Mouse (Mus musculus) cerebellum, postnatal 36 days (tissue): Measurements from ENCODE around the gene Sowahb.

Experiments used
- DNase-seq, 2 experiments: peaks; one replicate each; pipeline ENCODE4 v3.0.0; 2021 to 2022; ENCODE audit warnings: mixed read lengths in 2 of 2

Gene Sowahb

DNA sequence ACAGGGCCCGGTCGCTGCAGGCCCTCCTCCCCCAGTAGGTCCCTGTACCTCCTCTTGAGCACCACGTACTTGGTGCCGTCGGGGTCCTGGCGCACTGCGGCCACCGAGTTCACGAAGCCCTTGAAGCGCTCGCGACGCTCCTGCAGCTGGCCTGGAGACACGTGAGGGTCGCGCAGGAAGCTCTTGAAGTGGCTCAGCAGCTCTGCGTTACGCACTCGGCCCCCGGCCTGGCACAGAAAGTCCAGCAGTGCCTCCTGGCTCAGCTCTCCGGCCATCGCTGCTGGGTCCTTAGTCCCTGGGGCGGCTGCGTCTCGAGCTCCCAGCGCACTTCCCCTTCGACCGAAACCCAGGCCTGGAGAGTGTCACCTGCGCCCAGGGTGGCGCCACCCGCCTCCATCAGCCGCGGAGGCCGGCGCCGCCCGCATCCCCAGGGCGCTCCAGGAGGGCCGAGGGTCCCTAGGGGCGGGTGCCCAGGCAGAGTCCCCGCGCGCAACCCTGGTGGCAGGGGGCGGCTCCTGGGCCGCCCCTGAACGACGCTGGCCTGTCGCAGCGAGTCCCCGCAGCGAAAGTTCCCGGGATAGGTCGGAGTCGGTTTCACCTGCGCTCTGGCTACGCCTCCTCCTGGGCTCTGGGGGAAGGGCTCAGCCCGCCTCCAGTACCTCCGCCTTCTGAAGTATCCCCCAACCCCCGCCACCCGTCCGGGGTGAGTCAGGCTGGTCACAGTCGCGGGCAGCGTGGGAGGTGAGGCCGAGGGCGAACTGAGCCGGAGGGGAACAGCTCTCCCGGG is at the start of gene Sowahb:
Gene Sowahb (minus strand): TSS at position 439 of the 787 bp plus-strand sequence.
- DNase-seq = peak; percentile 88 to 91

DNA sequence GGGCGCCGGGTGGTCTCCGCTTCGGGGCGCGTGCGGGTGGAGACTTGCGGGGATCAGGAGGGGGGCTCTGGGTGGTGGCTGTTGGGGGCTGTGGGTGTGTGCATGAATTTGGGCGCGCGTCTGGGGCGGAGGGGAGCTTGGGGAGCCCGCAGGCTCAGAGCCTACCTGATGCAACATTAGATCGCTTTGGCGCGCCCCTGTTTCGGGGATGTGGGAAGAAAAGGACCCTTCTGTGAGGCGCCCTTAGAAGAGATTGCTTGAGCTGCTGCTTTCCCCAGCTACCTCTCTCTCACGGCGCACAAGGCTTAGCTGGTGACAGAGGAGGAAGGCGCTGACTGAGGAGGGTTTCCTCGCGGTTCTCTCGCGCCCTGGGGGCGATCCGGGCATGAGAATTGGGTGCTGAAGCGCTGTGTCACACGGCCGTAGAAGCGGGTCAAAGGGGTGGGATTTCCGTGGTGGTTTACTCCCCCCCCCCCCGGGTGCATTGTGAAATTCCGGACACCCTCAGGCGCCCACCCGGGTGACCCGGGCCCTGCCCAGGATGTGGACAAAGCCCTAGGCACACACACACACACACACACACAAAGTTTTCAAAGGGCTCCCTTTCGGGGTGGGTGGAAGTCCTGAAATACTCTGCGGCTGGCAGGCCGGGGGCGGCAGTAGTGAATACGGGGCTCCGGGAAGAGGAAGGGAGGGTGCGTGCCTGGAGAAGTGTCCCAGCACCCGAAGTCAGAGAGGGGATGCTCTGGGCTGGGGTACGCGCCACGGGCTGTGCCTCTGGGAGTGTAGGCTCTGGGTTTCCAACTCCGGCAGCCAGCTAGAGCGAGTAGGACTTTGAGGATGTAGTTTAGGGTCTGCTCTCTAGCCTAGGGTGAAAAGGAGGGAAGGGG is 49.1 kb upstream of the Sowahb start:
- DNase-seq = peak in 1 of 2 experiments; percentile 29

DNA sequence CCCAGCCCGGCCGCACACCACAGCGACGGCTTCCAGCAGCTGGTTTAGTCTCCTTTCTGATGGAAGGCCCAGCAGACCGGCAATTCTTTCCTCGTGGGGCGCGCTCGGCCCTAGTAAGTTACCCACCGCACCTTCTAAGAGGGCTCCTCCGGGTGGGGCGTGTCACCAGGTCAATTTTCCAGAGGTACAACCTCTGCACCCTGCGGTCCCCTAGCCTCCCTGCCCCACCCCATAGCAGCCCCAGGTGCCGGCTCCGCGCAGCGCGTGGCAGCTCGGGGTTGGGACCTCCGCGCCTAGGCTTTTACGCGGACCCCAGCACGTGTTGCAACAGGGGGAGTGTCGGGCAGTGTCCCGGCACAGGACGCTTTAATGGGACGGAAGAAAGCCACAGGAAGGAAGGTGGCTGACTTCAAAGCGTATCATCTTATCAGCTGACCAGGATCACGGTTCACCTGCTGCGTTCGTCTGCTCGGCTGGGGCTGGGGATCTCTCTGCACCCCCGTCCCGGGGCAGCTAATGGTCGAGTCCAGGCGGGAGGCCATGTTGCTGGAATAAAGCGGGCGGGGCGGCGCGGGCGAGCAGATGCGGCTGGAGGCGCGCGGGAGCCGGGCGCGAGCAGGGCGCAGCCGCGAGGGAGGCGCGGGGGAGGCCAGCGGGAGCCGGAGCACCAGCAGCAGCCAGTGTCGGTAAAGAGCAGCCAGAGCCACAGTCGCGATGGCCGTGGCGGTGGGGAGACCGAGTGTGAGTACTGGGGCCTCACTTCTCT is 48.2 kb upstream of the Sowahb start, which contains the start of gene Sept11:
Gene Sept11 (plus strand): TSS at position 581 of the 766 bp plus-strand sequence.
- DNase-seq = peak; percentile 94 to 95

DNA sequence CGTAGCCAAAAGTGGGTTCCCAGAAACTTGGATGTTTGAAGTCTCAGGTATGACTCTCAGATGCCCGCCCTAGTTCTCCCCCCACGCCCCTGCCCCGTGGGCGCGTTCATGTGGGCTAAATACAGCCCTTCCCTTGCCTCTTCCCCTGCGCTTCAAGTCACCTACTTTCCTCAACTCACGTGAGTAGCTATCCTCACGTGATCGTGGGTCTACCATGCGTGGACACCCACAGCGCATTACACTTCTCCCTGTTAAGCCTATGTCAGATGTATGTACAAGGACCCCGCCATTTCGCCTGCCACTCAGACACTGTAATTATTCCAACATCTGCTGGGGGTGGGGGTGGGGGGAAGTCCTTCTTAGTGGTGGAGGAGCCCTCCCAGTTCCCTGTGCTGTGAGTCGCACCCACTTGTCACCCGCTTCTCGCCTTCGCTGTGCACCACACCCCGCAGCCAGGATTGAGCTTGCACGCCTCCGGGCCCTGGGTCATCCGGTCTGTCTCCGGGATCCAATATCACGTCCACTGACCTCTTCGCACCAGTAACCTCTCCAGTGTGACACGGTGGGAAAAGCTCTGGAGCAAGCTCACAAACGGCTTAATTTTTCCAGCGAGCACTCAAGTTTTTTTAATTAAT is 47.4 kb upstream of the Sowahb start:
- DNase-seq = peak in 1 of 2 experiments; percentile 35

DNA sequence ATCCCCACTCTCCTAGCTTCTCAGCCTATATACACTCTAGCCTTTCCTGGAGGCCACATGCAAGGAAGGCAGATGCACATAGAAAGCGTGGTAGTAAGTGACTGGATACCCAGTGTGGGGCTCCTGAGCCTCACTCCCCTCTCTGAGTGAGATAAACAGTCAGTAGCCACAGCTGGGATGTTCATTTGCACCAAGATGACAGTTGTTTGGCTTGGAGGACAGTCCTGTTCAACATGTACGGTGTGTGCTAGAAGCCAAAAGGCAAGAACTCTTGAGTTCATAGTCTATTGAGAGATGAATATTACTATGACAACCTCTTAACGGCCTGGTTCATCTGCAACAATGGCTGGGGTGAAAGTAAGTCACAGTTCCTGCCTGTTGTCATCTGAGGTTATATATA is 46.4 kb upstream of the Sowahb start:
- DNase-seq = no peak

DNA sequence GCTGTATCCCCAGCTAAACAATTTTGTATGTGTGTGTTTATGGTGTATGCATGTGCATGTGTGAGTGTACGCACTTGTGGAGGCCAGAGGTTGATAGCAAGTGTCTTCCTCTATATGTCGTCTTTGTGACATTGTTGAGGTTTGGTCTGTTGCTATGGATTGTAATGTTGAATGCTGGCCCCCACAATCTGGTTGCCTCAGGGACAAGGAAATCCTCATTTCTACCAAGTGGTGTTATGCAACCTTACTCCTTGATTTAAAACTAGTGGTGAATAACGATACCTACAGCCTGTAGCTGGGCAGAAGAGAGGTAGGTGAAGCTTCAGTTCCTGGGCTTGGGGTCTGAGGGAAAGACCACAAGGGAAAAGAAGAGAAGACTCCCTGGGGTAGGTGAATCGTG is 41.1 kb upstream of the Sowahb start:
- no peak for DNase-seq

DNA sequence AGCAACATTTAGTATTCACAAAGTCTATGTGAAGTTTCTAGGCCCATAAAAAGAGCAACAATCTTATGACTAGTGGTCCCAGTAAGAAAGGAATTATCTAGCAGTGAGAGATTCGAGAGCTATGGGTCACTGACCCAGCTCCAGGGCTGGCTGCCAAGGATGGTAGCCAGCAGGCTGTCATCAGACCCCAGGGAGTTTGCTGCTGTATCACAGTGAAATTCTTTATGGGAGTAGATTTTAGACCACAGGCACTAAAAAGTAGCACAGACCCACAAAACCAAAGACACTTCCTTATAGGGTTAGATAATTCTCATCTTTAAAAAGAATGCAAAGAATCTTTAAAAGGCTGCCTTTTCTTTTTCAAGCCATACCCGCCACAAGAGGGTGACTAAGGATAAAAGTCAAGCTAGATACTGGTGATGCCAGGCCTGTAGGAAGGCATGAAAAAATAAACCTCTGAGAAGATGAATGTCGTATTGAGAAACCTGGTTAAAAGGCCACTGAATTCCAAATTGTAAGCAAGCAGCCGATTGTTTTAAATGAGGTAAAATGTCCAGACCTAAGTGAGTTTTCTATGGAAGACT is 40.3 kb upstream of the Sowahb start:
- peak in 1 of 2 experiments; percentile 33 for DNase-seq

DNA sequence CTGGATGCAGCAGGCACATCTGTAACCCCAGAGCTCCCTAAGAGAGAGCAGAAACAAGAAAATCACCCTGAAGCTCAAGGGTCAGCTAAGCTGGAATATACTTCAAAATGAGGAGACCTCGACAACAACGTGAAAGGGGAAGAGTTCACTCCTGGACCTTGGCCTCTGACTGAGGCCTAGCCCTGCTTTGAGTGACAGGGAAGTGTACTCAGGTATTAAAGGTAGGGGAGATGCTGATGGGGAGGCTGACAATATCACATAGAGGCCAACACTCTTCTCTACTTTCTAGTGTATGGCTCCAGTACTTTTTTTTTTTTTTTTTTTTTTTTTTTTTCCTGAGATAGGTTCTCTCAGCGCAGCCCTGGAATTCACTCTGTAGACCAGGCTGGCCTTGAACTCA is 34.8 kb upstream of the Sowahb start:
- DNase-seq = no peak

DNA sequence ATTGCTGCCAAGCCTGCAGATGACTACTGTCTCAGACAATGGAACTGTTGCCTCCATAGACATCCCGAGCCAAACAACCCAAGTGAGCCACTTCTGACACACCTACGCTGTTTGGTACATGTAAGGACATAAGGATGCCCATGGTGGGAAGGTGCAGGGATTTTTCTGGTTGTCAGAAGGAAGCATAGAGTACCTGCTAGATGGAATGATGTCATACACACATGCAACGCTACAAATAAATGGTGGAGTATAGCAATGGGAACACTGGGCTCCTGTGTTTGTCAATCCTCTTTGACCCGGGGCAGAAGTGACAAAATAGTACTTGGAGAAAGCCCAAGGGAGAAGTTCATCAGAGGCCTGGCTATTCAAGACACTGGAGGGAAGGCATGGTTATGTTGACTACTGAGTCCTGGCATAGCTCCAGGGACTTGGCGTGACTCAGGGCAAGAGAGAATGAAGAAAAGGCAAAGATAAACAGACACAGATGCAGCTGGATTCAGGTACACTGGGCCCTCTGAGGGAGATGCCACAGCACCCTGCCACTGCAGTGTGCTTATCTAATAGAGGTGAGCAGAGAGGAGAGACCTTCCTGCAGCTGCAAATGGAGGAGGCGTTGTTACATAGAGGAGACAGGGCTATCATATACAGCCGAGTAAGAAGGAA is 33.0 kb upstream of the Sowahb start:
- DNase-seq = no peak

DNA sequence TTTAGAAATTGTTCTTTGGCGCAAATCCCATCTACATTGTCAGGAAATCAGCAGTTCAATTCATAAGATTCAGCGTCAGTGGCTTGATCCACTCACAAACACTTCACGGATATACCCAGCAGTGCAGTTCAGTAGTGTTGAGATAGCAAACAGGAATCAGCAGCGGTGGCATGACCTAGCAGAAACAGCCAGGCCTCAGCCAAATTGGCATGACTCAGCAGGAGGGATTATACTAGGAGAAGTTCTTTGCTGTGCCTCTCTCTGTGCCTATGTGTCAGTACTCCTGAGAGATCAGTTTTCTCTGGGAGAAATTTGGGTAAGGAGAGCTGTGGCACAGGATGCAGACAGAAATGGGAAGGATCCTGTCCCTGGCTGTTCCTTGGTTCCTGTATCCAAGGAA is 16.0 kb upstream of the Sowahb start:
- DNase-seq = no peak

DNA sequence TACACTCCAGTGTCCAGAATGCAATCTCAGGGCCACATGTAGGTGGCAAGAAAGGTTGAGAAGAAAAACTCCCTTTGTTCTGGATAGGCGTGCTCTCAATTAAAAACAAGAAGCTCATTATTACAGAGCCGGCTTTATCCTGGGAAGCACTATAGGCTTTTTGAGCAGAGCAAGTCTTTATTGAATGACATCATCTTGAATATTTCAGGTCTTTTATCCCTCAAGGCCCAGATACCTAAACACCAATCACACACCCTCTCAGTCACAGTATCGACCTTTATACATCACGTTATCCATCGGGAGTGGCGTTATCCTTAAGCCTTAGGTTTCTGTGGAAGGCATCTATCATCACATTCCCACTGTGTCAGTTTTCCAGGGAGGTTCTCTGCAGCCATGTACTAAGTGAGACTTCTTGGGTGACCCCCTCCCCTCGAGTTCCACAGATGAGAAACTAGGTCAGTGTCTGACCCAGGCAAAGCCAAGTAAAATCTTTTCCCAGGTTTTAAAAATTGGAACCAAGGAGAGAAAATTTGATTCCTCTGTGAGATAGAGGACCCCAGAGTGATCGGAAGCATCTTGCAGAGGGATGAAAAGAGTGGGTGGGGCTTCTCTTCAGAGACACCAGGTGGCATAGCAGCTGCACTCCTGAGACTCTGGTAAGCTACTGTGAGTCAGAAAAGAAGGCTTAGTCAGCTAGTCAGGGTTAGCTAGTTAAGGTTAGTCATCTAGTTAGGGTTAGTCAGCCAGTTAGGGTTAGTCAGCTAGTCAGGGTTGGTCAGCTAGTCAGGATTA is 9.0 kb upstream of the Sowahb start:
- no peak for DNase-seq

DNA sequence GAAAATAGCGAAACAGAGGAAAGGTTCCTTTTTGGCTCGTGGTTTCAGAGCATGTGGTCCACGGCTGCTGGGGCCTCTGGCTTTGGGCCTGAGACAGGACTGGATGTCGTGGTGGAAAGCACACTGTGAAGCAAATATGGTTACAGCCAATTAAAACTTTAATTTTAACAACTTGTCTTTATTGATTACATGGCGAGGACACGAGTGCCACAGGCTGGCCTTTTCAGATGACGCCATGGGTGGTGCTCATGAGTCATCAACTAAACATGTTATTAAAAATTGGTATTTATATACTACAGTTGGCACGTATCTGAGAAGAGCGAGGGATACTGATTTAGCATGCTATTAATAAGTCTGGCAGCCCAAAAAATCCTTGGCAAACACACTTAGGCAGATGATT is 7.1 kb upstream of the Sowahb start:
- DNase-seq = peak; percentile 66 to 75

DNA sequence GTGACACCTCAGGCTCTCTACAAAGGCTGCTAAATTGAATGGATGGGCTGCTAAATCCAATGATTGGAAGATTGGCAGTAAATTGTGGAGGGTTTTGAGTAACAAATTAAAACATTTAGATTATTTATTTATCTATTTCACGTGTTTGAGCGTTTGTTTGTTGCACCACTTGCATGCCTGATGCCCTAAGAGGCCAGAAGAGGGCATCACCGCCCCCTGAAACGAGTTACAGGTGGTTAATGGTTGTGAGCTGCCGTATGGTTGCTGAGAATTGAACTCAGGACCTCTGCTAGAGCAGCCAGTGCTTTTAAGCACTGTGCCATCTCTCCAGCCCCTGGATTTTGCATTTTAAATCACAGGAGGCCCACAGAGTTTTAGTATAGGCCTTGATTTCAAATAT is 6.2 kb upstream of the Sowahb start:
- DNase-seq = peak in 1 of 2 experiments; percentile 11

DNA sequence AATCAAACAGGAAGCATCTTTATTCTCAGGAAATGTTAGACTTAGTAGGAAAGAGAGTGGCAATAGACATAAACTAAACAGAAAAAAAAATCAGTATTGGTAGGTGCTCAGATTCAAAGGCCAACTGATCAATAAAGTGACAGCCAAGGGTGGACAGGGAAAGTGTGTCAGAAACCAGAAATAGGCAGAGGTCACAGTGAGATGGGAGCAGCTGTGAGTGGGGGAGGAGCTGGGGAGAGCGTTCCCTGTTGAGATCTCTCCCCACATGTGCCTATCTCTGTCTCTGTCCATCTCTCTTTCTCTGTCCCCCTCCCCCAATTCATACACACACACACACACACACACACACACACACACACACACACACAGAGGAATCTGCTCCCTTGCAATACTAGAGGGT is 5.1 kb upstream of the Sowahb start:
- DNase-seq = no peak

DNA sequence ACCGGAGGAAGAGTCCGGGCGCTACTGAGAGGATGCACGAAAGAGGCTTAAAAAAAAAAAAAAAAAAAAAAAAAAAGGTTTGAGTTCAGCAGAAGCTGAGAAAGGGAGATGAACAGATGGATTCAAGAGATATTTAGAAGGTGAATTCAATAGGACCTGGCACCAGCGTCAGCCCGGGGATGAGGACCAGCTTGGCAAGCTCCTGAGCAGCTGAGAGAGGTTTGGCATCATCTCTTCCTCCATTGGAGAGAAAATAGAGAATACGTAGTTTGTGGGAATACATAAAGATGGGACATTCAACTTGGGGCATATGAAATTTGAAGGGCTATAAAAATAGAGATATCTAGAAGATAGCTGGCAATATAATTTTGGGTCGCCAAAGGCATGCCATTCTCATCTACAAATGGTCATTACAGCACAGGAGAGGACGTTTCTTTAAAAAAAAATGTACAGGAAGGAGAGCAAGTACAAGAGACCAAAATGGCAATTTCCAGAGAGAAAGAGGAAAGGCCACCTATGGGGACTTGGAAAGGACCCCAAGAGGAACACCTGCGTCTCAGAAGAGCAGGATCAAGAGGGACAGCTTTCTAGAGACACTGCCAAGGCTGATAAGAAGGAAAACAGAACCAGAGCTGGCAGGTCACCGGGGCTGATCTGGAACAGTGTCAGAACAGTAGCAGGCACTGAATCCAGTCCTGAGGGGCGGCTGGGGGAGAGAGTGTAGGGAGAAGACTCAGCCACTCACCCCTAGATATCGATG is 3.8 kb upstream of the Sowahb start:
- peak; percentile 81 to 89 for DNase-seq

DNA sequence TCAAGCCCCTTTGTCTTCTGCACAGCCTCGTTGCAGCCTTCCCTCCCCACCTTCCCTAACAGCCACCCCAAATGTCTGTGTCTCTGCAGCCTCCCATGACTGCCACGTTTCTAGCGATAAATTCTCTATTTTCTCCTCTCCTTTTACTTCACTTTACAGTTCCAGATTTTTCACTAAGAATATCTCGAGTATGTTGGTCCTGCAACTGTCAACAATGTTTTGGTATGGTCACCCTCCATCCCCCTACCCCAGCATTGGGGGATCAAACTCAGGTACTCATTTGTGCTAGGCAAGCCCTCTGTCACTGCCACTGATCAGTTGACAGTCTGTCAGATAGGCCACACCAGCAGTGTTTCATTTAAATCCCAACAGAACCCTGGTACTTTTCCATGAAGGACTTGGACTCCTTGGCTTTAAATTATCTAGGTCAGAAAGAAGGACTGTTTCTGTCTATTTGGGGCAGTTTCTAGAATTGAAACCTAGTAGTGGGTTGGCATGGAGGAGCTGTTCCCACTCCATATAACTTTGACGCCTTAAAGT is 1.6 kb upstream of the Sowahb start:
- DNase-seq = peak in 1 of 2 experiments; percentile 49

DNA sequence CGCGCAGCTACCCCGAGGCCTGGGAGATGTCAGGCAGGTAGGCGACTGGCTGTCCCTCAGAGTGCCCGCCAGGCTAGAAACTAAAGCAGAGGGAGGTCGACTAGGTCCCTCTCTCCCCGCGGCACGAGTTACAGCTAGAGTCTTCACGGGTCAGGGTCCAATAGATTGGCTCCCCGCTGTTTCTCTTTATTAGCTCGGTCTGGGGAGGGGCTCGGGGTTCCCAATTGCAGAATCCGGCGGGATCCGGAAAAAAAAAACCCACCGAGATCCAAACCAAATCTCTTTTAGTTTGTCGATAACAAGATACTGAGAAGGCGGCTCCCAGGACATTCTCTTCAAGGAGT is 521 bp upstream of the Sowahb start:
- DNase-seq = peak in 1 of 2 experiments; percentile 35

DNA sequence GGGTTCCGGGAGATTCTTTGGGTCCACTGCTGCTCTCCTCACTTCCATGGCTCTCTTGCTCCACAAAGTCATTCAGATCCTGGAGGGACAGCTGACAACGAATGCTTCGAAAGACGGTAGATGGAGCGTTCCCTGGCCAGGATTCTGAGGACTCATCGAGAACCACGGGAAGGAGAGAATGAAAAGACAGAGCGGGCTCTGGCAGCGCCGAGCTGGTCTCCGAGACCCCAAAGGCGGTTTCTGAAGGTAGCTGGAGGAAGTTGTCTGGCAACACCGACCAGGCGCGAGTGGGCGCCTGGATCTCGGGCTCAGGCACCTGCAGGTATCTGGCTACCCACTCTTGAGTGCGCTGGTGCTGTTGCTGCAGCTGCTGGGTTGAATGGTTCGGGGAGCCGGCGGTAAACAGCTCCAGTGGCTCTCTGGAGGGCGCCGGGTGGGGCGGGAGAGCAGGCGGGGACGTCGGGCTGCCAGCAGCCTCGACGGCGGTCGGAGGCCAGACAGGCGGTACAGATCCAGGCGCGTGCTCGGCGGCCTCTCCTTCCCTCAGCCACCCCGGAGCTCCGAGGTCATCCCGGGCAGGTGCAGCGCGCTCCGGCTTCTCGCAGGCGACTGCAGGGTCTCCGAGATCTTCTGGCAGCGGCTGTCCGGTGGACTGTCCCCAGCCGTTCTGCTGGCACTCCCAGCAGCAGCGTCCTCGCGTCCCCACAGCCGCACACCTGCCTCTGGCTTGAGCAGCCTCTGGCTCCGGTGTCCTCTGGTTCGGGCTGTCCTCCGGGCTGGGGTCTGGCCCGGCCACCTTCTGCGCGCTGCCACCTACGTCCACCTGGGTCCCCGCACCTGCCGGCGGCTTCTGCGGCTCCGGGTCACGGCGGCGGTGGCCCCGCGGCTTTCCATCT is 886 bp downstream of the Sowahb start:
- DNase-seq = peak; percentile 48 to 49
